ENCODE assay signal across 8 mouse cellular contexts in genomic region chr6:114901321-114901824, GRCm38 (mm10).
A peak's percentile ranks its signal among the peaks of the same experiment; 100 is the strongest.
DNase-seq lines count a peak whose midpoint lies in the region; ATAC-seq and TF ChIP-seq lines count a peak whose summit lies in the region.

No protein-coding gene starts in this region.

- H3K4me1 ChIP-seq in forebrain, embryonic 10.5 days: peaks cover 76% of the 10 kb centered on the region
- peaks cover 76% of the 10 kb centered on the region for H3K4me1 ChIP-seq in limb, embryonic 10.5 days
- H3K4me1 ChIP-seq in midbrain, embryonic 10.5 days: peaks cover 77% of the 10 kb centered on the region

- H3K4me3 ChIP-seq in left cerebral cortex, adult 2 months: no peak overlapping the region
- H3K4me3 ChIP-seq in forebrain, embryonic 10.5 days: peak overlapping the region; percentile 27
- peak overlapping the region; percentile 32 for H3K4me3 ChIP-seq in limb, embryonic 10.5 days
- peak overlapping the region; percentile 34 for H3K4me3 ChIP-seq in midbrain, embryonic 10.5 days

- ATAC-seq in monocyte, adult 5-6 weeks (replicated peaks; ENCODE audit: insufficient number of reproducible peaks, low FRiP score, low TSS enrichment, poor library complexity, severe bottlenecking): no peak

- no peaks in the 10 kb centered on the region for H3K27me3 ChIP-seq in forebrain, embryonic 10.5 days (ENCODE audit: poor library complexity, severe bottlenecking)
- H3K27me3 ChIP-seq in limb, embryonic 10.5 days (ENCODE audit: low read depth, poor library complexity, severe bottlenecking): no peaks in the 10 kb centered on the region
- no peaks in the 10 kb centered on the region for H3K27me3 ChIP-seq in midbrain, embryonic 10.5 days (ENCODE audit: low read depth, poor library complexity, severe bottlenecking)

- no peaks in the 10 kb centered on the region; the same call in 1 of the 2 replicates for H3K9me3 ChIP-seq in forebrain, embryonic 10.5 days
- H3K9me3 ChIP-seq in limb, embryonic 10.5 days (replicated peaks): no peaks in the 10 kb centered on the region
- no peaks in the 10 kb centered on the region for H3K9me3 ChIP-seq in midbrain, embryonic 10.5 days (replicated peaks)

- peak overlapping the region; percentile 4; the same call in 1 of the 2 replicates for H3K27ac ChIP-seq in left cerebral cortex, adult 2 months
- peak overlapping the region; percentile 74 for H3K27ac ChIP-seq in forebrain, embryonic 10.5 days
- H3K27ac ChIP-seq in limb, embryonic 10.5 days: peak overlapping the region; percentile 86
- peak overlapping the region; percentile 77 for H3K27ac ChIP-seq in midbrain, embryonic 10.5 days (replicated peaks)

- TF ChIP-seq CTCF in left cerebral cortex, adult 2 months (IDR thresholded peaks at IDR 0.05): no peak

- intact Hi-C loops in left cerebral cortex, adult 2 months (cut with DNase I): no loop called here
- intact Hi-C loops in left cerebral cortex, postnatal 14 days (cut with DNase I): no loop called here

- DNase-seq in left cerebral cortex, adult 2 months (ENCODE audit: extremely low spot score in 1 of 2, low spot score in 2 of 2): no peak
- no peak for DNase-seq in left cerebral cortex, postnatal 14 days (ENCODE audit: low spot score in 2 of 2)
- peak; percentile 78 for DNase-seq in forebrain, embryonic 10.5 days (ENCODE audit: extremely low spot score, low spot score)
- DNase-seq in limb, embryonic 10.5 days (ENCODE audit: low spot score): peak; percentile 86
- peak; percentile 75 for DNase-seq in midbrain, embryonic 10.5 days (ENCODE audit: low spot score)
- no peak for DNase-seq in right cerebral cortex, postnatal 10 days (ENCODE audit: low spot score in 2 of 2)
- no peak for DNase-seq in gastrocnemius, postnatal 10 days

- WGBS in forebrain, embryonic 10.5 days: 11% methylated on average over 12 of the region's 12 CpGs
- under 1% methylated on average over 12 of the region's 12 CpGs for WGBS in limb, embryonic 10.5 days
- 6% methylated on average over 12 of the region's 12 CpGs for WGBS in midbrain, embryonic 10.5 days

- peaks cover 38% of the 10 kb centered on the region for H3K36me3 ChIP-seq in forebrain, embryonic 10.5 days (replicated peaks)
- peaks cover 36% of the 10 kb centered on the region for H3K36me3 ChIP-seq in limb, embryonic 10.5 days
- peaks cover 33% of the 10 kb centered on the region for H3K36me3 ChIP-seq in midbrain, embryonic 10.5 days

Comparison
In these comparisons a context has a peak if more than half of its experiments do, and no peak if none do; other contexts are left out.
1. DNase-seq: peak in forebrain, embryonic 10.5 days (single experiment), limb, embryonic 10.5 days (single experiment) and midbrain, embryonic 10.5 days (single experiment); none in left cerebral cortex, adult 2 months (0 of 2), left cerebral cortex, postnatal 14 days (0 of 2), right cerebral cortex, postnatal 10 days (0 of 2) and gastrocnemius, postnatal 10 days (single experiment).
2. H3K27ac ChIP-seq: peak in every context shown above with its lines; median percentile 86 in limb, embryonic 10.5 days; 77 in midbrain, embryonic 10.5 days; 74 in forebrain, embryonic 10.5 days; 4 in left cerebral cortex, adult 2 months.